Comparison of ENCODE assay signal across 20 mouse cellular contexts in the genomic region with DNA sequence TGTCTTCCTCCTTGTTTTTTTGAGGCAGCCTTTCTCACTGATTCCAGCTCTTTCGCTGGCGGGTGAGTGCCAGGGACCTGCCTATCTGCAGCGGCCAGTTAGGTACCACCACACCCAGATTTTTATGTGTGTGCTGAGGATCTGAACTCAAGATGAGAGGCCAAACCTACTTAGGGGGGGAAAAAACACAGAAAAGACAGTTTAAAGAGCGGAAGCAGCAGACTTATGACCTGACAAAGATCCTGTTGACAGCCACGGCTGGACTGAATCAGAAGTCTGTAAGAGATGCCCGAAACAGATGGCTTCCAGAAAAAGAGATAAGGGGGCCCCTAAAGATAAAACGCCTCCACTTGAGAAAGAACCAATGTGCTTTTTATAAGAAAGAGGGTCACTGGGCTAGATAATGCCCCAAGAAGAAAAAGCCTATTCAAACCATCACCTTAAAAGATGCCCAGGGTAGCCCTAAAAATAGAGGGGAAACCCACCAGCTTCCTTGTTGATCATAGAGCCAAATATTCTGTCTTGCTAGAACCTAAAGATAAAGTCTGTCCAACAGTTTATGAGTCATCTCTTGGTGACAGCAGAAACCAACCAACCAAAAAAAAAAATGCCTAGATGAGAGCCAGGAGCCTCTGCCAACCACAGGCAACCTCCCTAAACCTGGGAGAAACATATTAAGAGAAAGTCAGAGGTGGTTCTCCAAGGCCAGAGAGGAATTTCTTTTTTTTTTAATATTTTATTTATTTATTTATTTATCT. TPM values are rescaled to one million over a fixed set of nuclear protein-coding genes. Genes with fewer than 3 reads are reported as not detected.
DNase-seq lines count a peak whose midpoint lies in the region; ATAC-seq and TF ChIP-seq lines count a peak whose summit lies in the region.
"Had no signal": no experiment of that assay in that cellular context is flagged by ENCODE, and none has a peak within 500 bp of the region (broad histone marks: within the 10 kb centered on the region; RNA-seq: fewer than 3 reads in every experiment).

No protein-coding gene starts in this region.

- H3K9ac ChIP-seq in heart, embryonic 13.5 days = no peak overlapping the region
- H3K9ac ChIP-seq in MEL (ENCODE audit: control insufficient read depth, low read depth, low read length, poor library complexity, severe bottlenecking) = peak overlapping the region; percentile 3
- no peak overlapping the region; the same call in 1 of the 2 replicates for H3K9ac ChIP-seq in liver, embryonic 15.5 days
- no peak overlapping the region for H3K9ac ChIP-seq in midbrain, postnatal 0 days (replicated peaks; ENCODE audit: low read length, poor library complexity, severe bottlenecking)
- no peak overlapping the region for H3K9ac ChIP-seq in forebrain, postnatal 0 days
- H3K9ac ChIP-seq: neural tube, embryonic 12.5 days; stomach, embryonic 15.5 days had no signal

- H3K79me2 ChIP-seq in MEL (ENCODE audit: control insufficient read depth, insufficient read depth, low read length, poor library complexity) = no peaks in the 10 kb centered on the region

- DNase-seq in heart, adult 9 months (ENCODE audit: low spot score in 2 of 2) = no peak
- peak; percentile 91 for DNase-seq in MEL (ENCODE audit: low read depth, low spot score)
- DNase-seq in midbrain, postnatal 0 days (ENCODE audit: low spot score) = no peak
- no peak for DNase-seq in forebrain, postnatal 0 days
- DNase-seq in left cerebral cortex, postnatal 10 days (ENCODE audit: extremely low spot score in 1 of 2, low spot score in 2 of 2) = no peak
- DNase-seq: heart, postnatal 36 days; kidney, adult 11 months; kidney, postnatal 25 days; layer of hippocampus, adult 9-11 months; lung, postnatal 36 days had no signal

- intact Hi-C loops in left cerebral cortex, postnatal 10 days (cut with DNase I) = no loop called here

- TF ChIP-seq EP300 in MEL (IDR thresholded peaks at IDR 0.05; ENCODE audit: low read depth in 1 of 2, low read length in 2 of 2) = peak; percentile 86 to 88

- H3K27ac ChIP-seq in heart, embryonic 13.5 days (replicated peaks) = 0 out of 2 replicates have a peak overlapping the region, but pooled peaks have one; percentile 24
- H3K27ac ChIP-seq in MEL (ENCODE audit: control insufficient read depth, low read depth, low read length) = peak overlapping the region; percentile 83
- peak overlapping the region; percentile 82 for H3K27ac ChIP-seq in liver, embryonic 15.5 days (replicated peaks)
- H3K27ac ChIP-seq in midbrain, postnatal 0 days (ENCODE audit: low read depth, low read length) = no peak overlapping the region
- no peak overlapping the region for H3K27ac ChIP-seq in forebrain, postnatal 0 days (ENCODE audit: low read depth, low read length)
- H3K27ac ChIP-seq: neural tube, embryonic 12.5 days; stomach, embryonic 15.5 days had no signal

- no peak for TF ChIP-seq CTCF in MEL (IDR thresholded peaks at IDR 0.05 in 2 of 3, conservative IDR thresholded peaks at IDR 0.05 in 1 of 3; ENCODE audit: control insufficient read depth in 1 of 3, insufficient read depth in 1 of 3, low read depth in 2 of 3, low read length in 3 of 3, poor library complexity in 1 of 3, severe bottlenecking in 1 of 3)
- no peak for TF ChIP-seq CTCF in midbrain, postnatal 0 days (IDR thresholded peaks at IDR 0.05)
- TF ChIP-seq CTCF in forebrain, postnatal 0 days (IDR thresholded peaks at IDR 0.05; ENCODE audit: low read depth) = no peak

- no peaks in the 10 kb centered on the region for H3K36me3 ChIP-seq in heart, embryonic 13.5 days
- H3K36me3 ChIP-seq in MEL (ENCODE audit: control insufficient read depth in 1 of 2, insufficient read depth in 2 of 2, low read length in 2 of 2) = peaks cover 0 to 11% of the 10 kb centered on the region in 2 experiments; a peak in 2 of 4 replicates
- H3K36me3 ChIP-seq in liver, embryonic 15.5 days (replicated peaks) = no peaks in the 10 kb centered on the region
- no peaks in the 10 kb centered on the region for H3K36me3 ChIP-seq in midbrain, postnatal 0 days (ENCODE audit: insufficient read depth, low read length)
- no peaks in the 10 kb centered on the region for H3K36me3 ChIP-seq in forebrain, postnatal 0 days (ENCODE audit: insufficient read depth)
- H3K36me3 ChIP-seq: neural tube, embryonic 12.5 days; stomach, embryonic 15.5 days had no signal

- peaks cover 14% of the 10 kb centered on the region for H3K4me1 ChIP-seq in heart, embryonic 13.5 days
- peaks cover 9 to 26% of the 10 kb centered on the region in 2 experiments for H3K4me1 ChIP-seq in MEL (ENCODE audit: control insufficient read depth in 1 of 2, insufficient read depth in 2 of 2, low read length in 2 of 2)
- peaks cover 46% of the 10 kb centered on the region for H3K4me1 ChIP-seq in liver, embryonic 15.5 days (replicated peaks)
- H3K4me1 ChIP-seq in midbrain, postnatal 0 days (ENCODE audit: insufficient read depth, low read length) = no peaks in the 10 kb centered on the region
- no peaks in the 10 kb centered on the region for H3K4me1 ChIP-seq in forebrain, postnatal 0 days (ENCODE audit: insufficient read depth)
- H3K4me1 ChIP-seq: neural tube, embryonic 12.5 days; stomach, embryonic 15.5 days had no signal

- no peak for TF ChIP-seq POLR2A in MEL (IDR thresholded peaks at IDR 0.05; ENCODE audit: control insufficient read depth in 1 of 2, insufficient read depth in 1 of 2, low read depth in 1 of 2, low read length in 2 of 2, poor library complexity in 1 of 2)

- no peaks in the 10 kb centered on the region for H3K9me3 ChIP-seq in heart, embryonic 13.5 days
- no peaks in the 10 kb centered on the region for H3K9me3 ChIP-seq in MEL (replicated peaks; ENCODE audit: insufficient read depth, low read length)
- H3K9me3 ChIP-seq in liver, embryonic 15.5 days (replicated peaks) = no peaks in the 10 kb centered on the region
- no peaks in the 10 kb centered on the region for H3K9me3 ChIP-seq in midbrain, postnatal 0 days (ENCODE audit: low read length)
- no peaks in the 10 kb centered on the region for H3K9me3 ChIP-seq in forebrain, postnatal 0 days (ENCODE audit: low read length)
- H3K9me3 ChIP-seq: neural tube, embryonic 12.5 days; stomach, embryonic 15.5 days had no signal

- 17% methylated on average over 7 of the region's 7 CpGs for whole genome bisulfite sequencing in heart, embryonic 13.5 days
- WGBS in liver, embryonic 15.5 days (ENCODE audit: insufficient replicate concordance) = 9% methylated on average over 7 of the region's 7 CpGs
- WGBS in midbrain, postnatal 0 days = 81% methylated on average over 7 of the region's 7 CpGs
- WGBS in forebrain, postnatal 0 days = 87% methylated on average over 7 of the region's 7 CpGs

- peak overlapping the region; percentile 2; the same call in 1 of the 2 replicates for H3K4me2 ChIP-seq in heart, embryonic 13.5 days
- H3K4me2 ChIP-seq in liver, embryonic 15.5 days = peak overlapping the region; percentile 62
- H3K4me2 ChIP-seq in midbrain, postnatal 0 days (ENCODE audit: low read depth, low read length, poor library complexity, severe bottlenecking) = no peak overlapping the region
- H3K4me2 ChIP-seq in forebrain, postnatal 0 days (ENCODE audit: low read depth) = no peak overlapping the region
- H3K4me2 ChIP-seq: neural tube, embryonic 12.5 days; stomach, embryonic 15.5 days had no signal

- no peak for TF ChIP-seq RAD21 in MEL (IDR thresholded peaks at IDR 0.05; ENCODE audit: low read depth, low read length)

- no peak overlapping the region for H3K4me3 ChIP-seq in heart, embryonic 13.5 days
- H3K4me3 ChIP-seq in MEL (ENCODE audit: control insufficient read depth in 1 of 2, insufficient read depth in 1 of 2, low read depth in 2 of 2, low read length in 2 of 2) = peak overlapping the region; percentile 5 to 18
- peak overlapping the region; percentile 7; the same call in 1 of the 2 replicates for H3K4me3 ChIP-seq in liver, embryonic 15.5 days (replicated peaks)
- no peak overlapping the region for H3K4me3 ChIP-seq in midbrain, postnatal 0 days (ENCODE audit: low read depth, low read length)
- H3K4me3 ChIP-seq in forebrain, postnatal 0 days (ENCODE audit: low read depth, low read length) = no peak overlapping the region
- H3K4me3 ChIP-seq: neural tube, embryonic 12.5 days; stomach, embryonic 15.5 days had no signal

- ATAC-seq in heart, embryonic 13.5 days (ENCODE audit: extremely low read depth, insufficient number of reproducible peaks, low FRiP score, low TSS enrichment) = no peak
- peak; percentile 48; the same call in 1 of the 2 replicates for ATAC-seq in common myeloid progenitor, adult 5-6 weeks (replicated peaks; ENCODE audit: low read depth, poor library complexity, severe bottlenecking)
- peak; percentile 86 for ATAC-seq in liver, embryonic 15.5 days (ENCODE audit: insufficient read depth)
- ATAC-seq in midbrain, postnatal 0 days (ENCODE audit: low FRiP score) = no peak
- no peak for ATAC-seq in forebrain, postnatal 0 days
- ATAC-seq: hindbrain, embryonic 16.5 days had no signal

- peaks cover 3% of the 10 kb centered on the region; the same call in 1 of the 2 replicates for H3K27me3 ChIP-seq in heart, embryonic 13.5 days (replicated peaks)
- H3K27me3 ChIP-seq in MEL (ENCODE audit: control insufficient read depth in 1 of 2, insufficient read depth in 2 of 2, low read length in 2 of 2) = no peaks in the 10 kb centered on the region
- H3K27me3 ChIP-seq in liver, embryonic 15.5 days = no peaks in the 10 kb centered on the region
- no peaks in the 10 kb centered on the region for H3K27me3 ChIP-seq in midbrain, postnatal 0 days (ENCODE audit: insufficient read depth, low read length)
- no peaks in the 10 kb centered on the region for H3K27me3 ChIP-seq in forebrain, postnatal 0 days (ENCODE audit: insufficient read depth, low read length)
- H3K27me3 ChIP-seq: neural tube, embryonic 12.5 days; stomach, embryonic 15.5 days had no signal

RNA-seq across cellular contexts. Expression of gene Cma1, which starts 21.8 kb away (rescaled TPM):
- 0.78 and 0.86 TPM in 2 replicates for polyA plus RNA-seq in heart, embryonic 13.5 days (2015; fragmentation: Nextera tagmentation; extraction: Ambion mirVana)
- 0.19 TPM in 1 of 2 replicates, not detected in the other for total RNA-seq in MEL (2012; rRNA removed)
- polyA plus RNA-seq in MEL (2012; ENCODE audit: insufficient read depth in 1 of 2, insufficient read length in 2 of 2, low read depth in 1 of 2, low replicate concordance in 2 of 2, missing spikeins in 1 of 2) = under 1 TPM in 1 of 2 experiments, not detected in 1; 0.13 TPM
- not detected in 2 replicates for total RNA-seq in common myeloid progenitor, adult 5-6 weeks (2017)
- 0.36 and 0.47 TPM in 2 replicates for polyA plus RNA-seq in liver, embryonic 15.5 days (2015; fragmentation: Nextera tagmentation; extraction: Ambion mirVana)
- total RNA-seq in midbrain, postnatal 0 days (2014; rRNA removed) = 2.7 TPM in 1 of 2 replicates, not detected in the other
- 0.42 and 1.7 TPM in 2 replicates for polyA plus RNA-seq in midbrain, postnatal 0 days (2015; fragmentation: Nextera tagmentation; extraction: Ambion mirVana)
- total RNA-seq in forebrain, postnatal 0 days (2014; rRNA removed) = 0.76 and 2.6 TPM in 2 replicates
- polyA plus RNA-seq in forebrain, postnatal 0 days (2015; fragmentation: Nextera tagmentation; extraction: Ambion mirVana) = 3.7 and 4.4 TPM in 2 replicates
- total RNA-seq in left cerebral cortex, postnatal 10 days (2021) = under 1 TPM in 1 of 2 experiments, not detected in 1; 0.43 TPM
- total RNA-seq: liver, adult 2 months had no signal
- polyA plus RNA-seq: cerebellum, adult 2 months; hindbrain, embryonic 16.5 days; liver, adult 2 months; neural tube, embryonic 12.5 days; small intestine, adult 2 months had no signal

RNA-seq across cellular contexts. Expression of gene Sdr39u1, which starts 22.6 kb away (rescaled TPM):
- polyA plus RNA-seq in heart, embryonic 13.5 days (2015; fragmentation: Nextera tagmentation; extraction: Ambion mirVana) = 48.2 and 51.6 TPM in 2 replicates
- total RNA-seq in MEL (2012; rRNA removed) = 1.1 TPM in 2 replicates
- 1 to 10 TPM in 1 of 2 experiments, not detected in 1; 2.3 TPM for polyA plus RNA-seq in MEL (2012; ENCODE audit: insufficient read depth in 1 of 2, insufficient read length in 2 of 2, low read depth in 1 of 2, low replicate concordance in 2 of 2, missing spikeins in 1 of 2)
- 7.8 and 11.8 TPM in 2 replicates for total RNA-seq in common myeloid progenitor, adult 5-6 weeks (2017)
- 12.8 and 15.5 TPM in 2 replicates for polyA plus RNA-seq in liver, embryonic 15.5 days (2015; fragmentation: Nextera tagmentation; extraction: Ambion mirVana)
- 143 and 146 TPM in 2 replicates for total RNA-seq in midbrain, postnatal 0 days (2014; rRNA removed)
- polyA plus RNA-seq in midbrain, postnatal 0 days (2015; fragmentation: Nextera tagmentation; extraction: Ambion mirVana) = 131 and 162 TPM in 2 replicates
- 96.2 and 103 TPM in 2 replicates for total RNA-seq in forebrain, postnatal 0 days (2014; rRNA removed)
- polyA plus RNA-seq in forebrain, postnatal 0 days (2015; fragmentation: Nextera tagmentation; extraction: Ambion mirVana) = 131 and 132 TPM in 2 replicates
- 10 to 100 TPM; 90.4 to 96.1 TPM for total RNA-seq in left cerebral cortex, postnatal 10 days (2021)

RNA-seq across cellular contexts. Expression of gene Cma2, which starts 28.1 kb away (rescaled TPM):
- not detected in 2 replicates for polyA plus RNA-seq in heart, embryonic 13.5 days (2015; fragmentation: Nextera tagmentation; extraction: Ambion mirVana)
- total RNA-seq in MEL (2012; rRNA removed) = not detected in 2 replicates
- not detected for polyA plus RNA-seq in MEL (2012; ENCODE audit: insufficient read depth in 1 of 2, insufficient read length in 2 of 2, low read depth in 1 of 2, low replicate concordance in 2 of 2, missing spikeins in 1 of 2)
- not detected in 2 replicates for total RNA-seq in common myeloid progenitor, adult 5-6 weeks (2017)
- polyA plus RNA-seq in liver, embryonic 15.5 days (2015; fragmentation: Nextera tagmentation; extraction: Ambion mirVana) = not detected in 2 replicates
- not detected in 2 replicates for total RNA-seq in midbrain, postnatal 0 days (2014; rRNA removed)
- polyA plus RNA-seq in midbrain, postnatal 0 days (2015; fragmentation: Nextera tagmentation; extraction: Ambion mirVana) = not detected in 2 replicates
- not detected in 2 replicates for total RNA-seq in forebrain, postnatal 0 days (2014; rRNA removed)
- not detected in 2 replicates for polyA plus RNA-seq in forebrain, postnatal 0 days (2015; fragmentation: Nextera tagmentation; extraction: Ambion mirVana)
- total RNA-seq in left cerebral cortex, postnatal 10 days (2021) = not detected
- total RNA-seq: heart, postnatal 36 days; liver, adult 2 months had no signal
- polyA plus RNA-seq: cerebellum, adult 2 months; frontal cortex, adult 2 months; hindbrain, embryonic 16.5 days; liver, adult 2 months; neural tube, embryonic 12.5 days; stomach, embryonic 15.5 days had no signal

RNA-seq across cellular contexts. Expression of gene Khnyn, which starts 37.9 kb away (rescaled TPM):
- polyA plus RNA-seq in heart, embryonic 13.5 days (2015; fragmentation: Nextera tagmentation; extraction: Ambion mirVana) = 9.5 and 9.8 TPM in 2 replicates
- 5.2 and 6.0 TPM in 2 replicates for total RNA-seq in MEL (2012; rRNA removed)
- polyA plus RNA-seq in MEL (2012; ENCODE audit: insufficient read depth in 1 of 2, insufficient read length in 2 of 2, low read depth in 1 of 2, low replicate concordance in 2 of 2, missing spikeins in 1 of 2) = 10 to 100 TPM in 1 of 2 experiments, not detected in 1; 13.3 TPM
- 17.4 and 20.9 TPM in 2 replicates for total RNA-seq in common myeloid progenitor, adult 5-6 weeks (2017)
- 8.6 and 10.1 TPM in 2 replicates for polyA plus RNA-seq in liver, embryonic 15.5 days (2015; fragmentation: Nextera tagmentation; extraction: Ambion mirVana)
- total RNA-seq in midbrain, postnatal 0 days (2014; rRNA removed) = 14.2 and 19.9 TPM in 2 replicates
- polyA plus RNA-seq in midbrain, postnatal 0 days (2015; fragmentation: Nextera tagmentation; extraction: Ambion mirVana) = 6.3 and 6.5 TPM in 2 replicates
- 13.6 and 20.0 TPM in 2 replicates for total RNA-seq in forebrain, postnatal 0 days (2014; rRNA removed)
- 3.2 and 5.3 TPM in 2 replicates for polyA plus RNA-seq in forebrain, postnatal 0 days (2015; fragmentation: Nextera tagmentation; extraction: Ambion mirVana)
- 10 to 100 TPM in 1 of 2 experiments, 1 to 10 TPM in 1; 9.8 to 11.3 TPM for total RNA-seq in left cerebral cortex, postnatal 10 days (2021)

RNA-seq across cellular contexts. Expression of gene Cbln3, which starts 38.5 kb away (rescaled TPM):
- polyA plus RNA-seq in heart, embryonic 13.5 days (2015; fragmentation: Nextera tagmentation; extraction: Ambion mirVana) = 0.27 and 0.31 TPM in 2 replicates
- not detected in 2 replicates for total RNA-seq in MEL (2012; rRNA removed)
- under 1 TPM in 1 of 2 experiments, not detected in 1; 0.19 TPM for polyA plus RNA-seq in MEL (2012; ENCODE audit: insufficient read depth in 1 of 2, insufficient read length in 2 of 2, low read depth in 1 of 2, low replicate concordance in 2 of 2, missing spikeins in 1 of 2)
- not detected in 2 replicates for total RNA-seq in common myeloid progenitor, adult 5-6 weeks (2017)
- polyA plus RNA-seq in liver, embryonic 15.5 days (2015; fragmentation: Nextera tagmentation; extraction: Ambion mirVana) = 0.20 and 0.31 TPM in 2 replicates
- 0.66 and 1.8 TPM in 2 replicates for total RNA-seq in midbrain, postnatal 0 days (2014; rRNA removed)
- polyA plus RNA-seq in midbrain, postnatal 0 days (2015; fragmentation: Nextera tagmentation; extraction: Ambion mirVana) = 0.43 and 0.54 TPM in 2 replicates
- total RNA-seq in forebrain, postnatal 0 days (2014; rRNA removed) = 0.29 and 0.46 TPM in 2 replicates
- 0.24 and 0.33 TPM in 2 replicates for polyA plus RNA-seq in forebrain, postnatal 0 days (2015; fragmentation: Nextera tagmentation; extraction: Ambion mirVana)
- under 1 TPM; 0.28 to 0.65 TPM for total RNA-seq in left cerebral cortex, postnatal 10 days (2021)

Comparison
In these comparisons a context has a peak if more than half of its experiments do, and no peak if none do; other contexts are left out.
1. ATAC-seq: peak in common myeloid progenitor, adult 5-6 weeks (single experiment) and liver, embryonic 15.5 days (single experiment); none in heart, embryonic 13.5 days (single experiment), midbrain, postnatal 0 days (single experiment) and forebrain, postnatal 0 days (single experiment).
2. H3K27ac ChIP-seq: peak in heart, embryonic 13.5 days (single experiment), MEL (single experiment) and liver, embryonic 15.5 days (single experiment); none in midbrain, postnatal 0 days (single experiment) and forebrain, postnatal 0 days (single experiment).
3. H3K4me2 ChIP-seq: peak in heart, embryonic 13.5 days (single experiment) and liver, embryonic 15.5 days (single experiment); none in midbrain, postnatal 0 days (single experiment) and forebrain, postnatal 0 days (single experiment).
4. H3K4me3 ChIP-seq: peak in MEL (2 of 2) and liver, embryonic 15.5 days (single experiment); none in heart, embryonic 13.5 days (single experiment), midbrain, postnatal 0 days (single experiment) and forebrain, postnatal 0 days (single experiment).